Mouse (Mus musculus) cortical plate, adult 2 months (tissue): ENCODE data around the gene Get4. TPM values are rescaled to one million over a fixed set of nuclear protein-coding genes. Genes with fewer than 3 reads are reported as not detected.

ENCODE experiments used
- H3K27ac ChIP-seq: fragments of 200-500 bp; 2 replicates; pipeline ENCODE4 v1.5.1; 2012; ENCODE audit warnings: low read length, control low read depth, inconsistent platforms; ENCODE audit not compliant: insufficient read depth
- H3K4me1 ChIP-seq: fragments of 200-500 bp; 2 replicates; pipeline ENCODE4 v1.6.1; 2011; ENCODE audit warnings: low read length; ENCODE audit not compliant: control insufficient read depth, insufficient read depth
- H3K4me3 ChIP-seq: fragments of 200-500 bp; 2 replicates; pipeline ENCODE4 v1.5.1; 2011; ENCODE audit warnings: mild to moderate bottlenecking, low read length, control low read depth; ENCODE audit not compliant: insufficient read depth
- CTCF ChIP-seq: fragments of 200-500 bp; IDR thresholded peaks from 2 replicates; pipeline ENCODE4 v1.5.1; 2011; ENCODE audit warnings: mild to moderate bottlenecking, control low read depth, low read length; ENCODE audit not compliant: insufficient read depth; ENCODE audit errors: extremely low read depth
- POLR2A ChIP-seq: fragments of 200-500 bp; IDR thresholded peaks from 2 replicates; pipeline ENCODE4 v1.6.1; 2011; ENCODE audit warnings: mild to moderate bottlenecking, low read length, control low read depth; ENCODE audit not compliant: insufficient read depth; ENCODE audit errors: extremely low read depth
- polyA plus RNA-seq: library from polyadenylated mRNA; depleted of rRNA; stranded (reverse); fragments of >200 nt; gene quantifications from 2 replicates; pipeline ENCODE4 v1.2.3, GENCODE M21; 2012

Get4 gene
- polyA plus RNA-seq, 1 experiment: 82.6 TPM

DNA sequence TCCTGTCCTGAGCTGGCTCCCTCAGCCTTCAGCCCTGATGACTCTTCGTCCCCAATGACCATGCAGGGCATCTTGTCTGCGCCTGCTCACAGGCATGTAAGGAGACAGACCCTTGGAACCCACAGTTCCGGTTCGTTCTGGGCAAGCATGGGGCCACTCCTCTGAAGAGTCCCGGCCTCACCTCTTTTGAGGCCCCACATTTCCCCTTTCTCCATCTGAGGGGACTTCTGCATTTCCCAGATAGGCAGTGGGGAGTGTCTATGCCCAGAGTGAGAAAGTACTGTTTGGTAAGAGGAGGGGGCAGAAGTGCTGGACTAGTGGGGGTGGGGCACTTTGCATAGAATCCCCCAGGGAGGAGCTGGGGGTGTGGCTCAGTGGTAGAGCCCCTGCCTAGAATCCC, 35.0 kb downstream of the Get4 start:
- TF ChIP-seq POLR2A (no peak), CTCF (no peak)
- Histone ChIP-seq H3K4me3 (no peak overlapping the region), H3K27ac (peak overlapping the region; percentile 74), H3K4me1 (peaks cover 2% of the 10 kb centered on the region; the same call in 1 of the 2 replicates)

DNA sequence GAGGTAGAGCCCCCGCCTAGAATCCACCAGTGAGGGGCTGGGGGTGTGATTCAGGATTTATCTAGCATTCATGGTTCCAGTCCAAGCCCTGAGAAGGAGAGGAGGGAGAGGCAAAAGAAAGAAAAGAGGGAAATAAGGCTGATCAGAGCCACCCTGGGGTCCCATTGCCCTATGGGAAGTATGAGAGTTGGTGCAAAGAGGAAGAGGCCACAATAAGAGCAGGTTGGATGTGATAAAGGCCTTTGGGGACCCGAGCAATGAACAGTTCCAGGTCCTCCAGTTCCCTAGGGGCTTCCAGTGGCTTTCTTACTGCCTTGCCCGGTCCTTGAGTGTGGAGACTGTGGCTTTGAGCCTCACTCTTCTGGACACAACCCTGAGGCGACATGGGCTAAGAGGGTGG, 35.7 kb downstream of the Get4 start:
- H3K27ac ChIP-seq: no peak overlapping the region
- peaks cover 2% of the 10 kb centered on the region; the same call in 1 of the 2 replicates for H3K4me1 ChIP-seq
- no peak for TF ChIP-seq POLR2A
- TF ChIP-seq CTCF: no peak
- no peak overlapping the region for H3K4me3 ChIP-seq

DNA sequence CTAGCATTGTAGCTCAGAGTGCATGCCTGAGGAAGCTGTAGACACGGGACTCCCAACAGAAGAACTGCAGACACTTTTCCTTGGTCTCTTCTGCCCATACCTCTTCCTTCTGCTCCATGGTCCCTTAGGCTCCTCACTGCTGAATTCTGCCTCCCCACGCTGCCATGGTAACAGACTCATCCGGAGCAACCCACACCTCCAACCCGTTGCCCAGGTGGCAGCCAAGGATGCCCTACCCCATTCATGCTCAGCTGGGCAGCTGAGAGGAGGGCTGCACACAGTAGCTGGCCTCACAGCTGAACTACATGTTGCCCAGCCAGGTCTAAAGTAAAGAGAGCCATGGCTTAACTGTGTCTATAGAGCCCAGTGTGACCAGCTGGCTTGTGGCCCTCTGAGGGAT, 36.5 kb downstream of the Get4 start:
- no peak for TF ChIP-seq CTCF
- no peak for TF ChIP-seq POLR2A
- H3K27ac ChIP-seq: no peak overlapping the region
- H3K4me3 ChIP-seq: no peak overlapping the region
- peaks cover 2% of the 10 kb centered on the region; the same call in 1 of the 2 replicates for H3K4me1 ChIP-seq

DNA sequence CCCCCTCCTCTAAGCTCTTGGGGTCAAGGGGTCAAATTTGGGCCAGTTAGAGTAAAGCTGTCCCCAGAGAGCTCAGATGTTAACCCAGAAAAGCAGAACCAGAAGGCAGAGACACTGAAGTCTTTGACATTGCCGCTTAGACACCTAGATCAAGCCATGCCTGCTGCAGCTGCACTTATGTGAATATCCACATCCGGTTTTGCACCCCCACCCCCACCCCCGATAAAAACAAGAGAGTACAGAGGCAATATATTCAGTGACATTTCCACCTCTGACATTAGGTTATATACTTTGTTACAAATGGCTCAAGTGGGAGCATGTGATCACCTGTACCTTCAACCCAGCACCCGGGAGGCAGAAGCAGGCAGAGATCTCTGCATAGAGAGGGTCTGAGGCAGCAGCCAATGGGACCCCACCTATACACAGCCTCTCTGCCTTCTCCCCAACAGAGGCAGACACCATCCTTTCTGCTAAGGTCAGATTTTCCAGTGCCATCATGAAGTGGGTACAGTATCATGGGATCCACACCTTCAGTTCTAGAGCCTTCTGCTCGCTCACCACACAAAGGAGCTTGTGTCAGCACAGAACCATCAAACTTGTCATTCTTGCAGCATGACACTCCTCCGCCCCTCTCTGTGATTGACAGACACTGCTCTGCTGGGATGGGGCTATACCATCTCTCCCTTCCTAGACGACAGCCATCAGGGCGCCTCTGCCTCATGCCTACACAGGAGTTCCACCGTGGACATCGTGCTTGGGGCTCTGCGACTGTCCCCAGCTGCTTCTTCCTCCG, 38.5 kb downstream of the Get4 start:
- Histone ChIP-seq H3K27ac (no peak overlapping the region), H3K4me3 (no peak overlapping the region), H3K4me1 (peaks cover 2% of the 10 kb centered on the region; the same call in 1 of the 2 replicates)
- TF ChIP-seq CTCF (no peak), POLR2A (no peak)

DNA sequence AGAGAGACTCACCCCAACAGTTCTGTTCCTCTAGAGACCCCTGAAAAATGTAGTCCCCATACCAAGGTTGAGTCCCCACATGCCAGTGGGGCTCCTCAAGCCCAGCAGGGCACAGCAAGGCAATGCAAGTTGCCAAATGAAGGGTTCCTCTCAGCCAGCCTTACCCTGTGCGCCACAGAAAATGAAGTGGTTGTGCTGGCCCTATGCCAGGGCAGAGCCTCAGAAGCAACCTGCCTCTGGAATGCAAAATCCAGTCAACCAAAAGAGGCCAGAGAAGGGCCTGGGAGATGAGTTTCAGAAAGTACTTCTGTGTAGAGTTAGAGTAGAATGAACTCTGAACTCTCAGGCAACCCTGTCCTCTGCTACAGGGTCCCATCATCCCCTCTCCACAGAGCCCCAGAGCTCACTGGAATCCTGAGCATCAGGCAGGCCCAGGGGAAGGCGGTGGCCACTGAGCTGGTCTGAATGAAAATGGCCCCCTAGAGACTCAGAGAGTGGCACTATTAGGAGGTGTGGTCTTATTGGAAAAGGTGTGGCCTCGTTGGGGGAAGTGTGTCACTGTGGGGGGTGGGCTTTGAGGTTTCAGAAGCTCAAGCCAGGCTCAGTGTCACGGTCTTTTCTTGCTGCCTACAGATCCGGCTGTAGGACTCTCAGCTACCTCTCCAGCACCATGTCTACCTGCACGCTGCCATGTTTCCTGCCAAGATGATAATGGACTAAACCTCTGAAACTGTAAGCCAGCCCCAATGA, 39.9 kb downstream of the Get4 start:
- H3K27ac ChIP-seq: no peak overlapping the region
- TF ChIP-seq POLR2A (no peak), CTCF (no peak)
- H3K4me1 ChIP-seq: peaks cover 2% of the 10 kb centered on the region; the same call in 1 of the 2 replicates
- no peak overlapping the region for H3K4me3 ChIP-seq

DNA sequence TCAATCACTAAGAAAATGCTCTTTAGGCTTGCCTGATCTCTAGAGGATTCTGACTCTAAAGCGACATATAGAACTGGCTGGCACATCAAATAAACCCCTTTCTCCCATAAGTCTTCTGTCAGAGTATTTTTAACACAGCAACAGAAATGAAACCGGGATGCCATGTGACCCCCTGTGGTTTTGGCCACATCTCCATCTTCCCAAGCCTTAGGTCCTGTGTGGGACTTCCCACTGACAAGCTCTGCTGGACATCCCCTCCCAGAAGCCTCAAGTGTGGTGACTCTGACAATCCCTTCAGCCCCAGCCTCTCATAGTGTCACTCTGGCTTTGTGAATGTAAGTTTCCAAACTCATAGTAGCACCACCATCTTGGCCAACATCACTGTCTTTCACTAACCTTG, 42.0 kb downstream of the Get4 start:
- Histone ChIP-seq H3K4me1 (no peaks in the 10 kb centered on the region; the same call in 1 of the 2 replicates), H3K27ac (no peak overlapping the region), H3K4me3 (no peak overlapping the region)
- TF ChIP-seq POLR2A: no peak
- TF ChIP-seq CTCF: no peak

DNA sequence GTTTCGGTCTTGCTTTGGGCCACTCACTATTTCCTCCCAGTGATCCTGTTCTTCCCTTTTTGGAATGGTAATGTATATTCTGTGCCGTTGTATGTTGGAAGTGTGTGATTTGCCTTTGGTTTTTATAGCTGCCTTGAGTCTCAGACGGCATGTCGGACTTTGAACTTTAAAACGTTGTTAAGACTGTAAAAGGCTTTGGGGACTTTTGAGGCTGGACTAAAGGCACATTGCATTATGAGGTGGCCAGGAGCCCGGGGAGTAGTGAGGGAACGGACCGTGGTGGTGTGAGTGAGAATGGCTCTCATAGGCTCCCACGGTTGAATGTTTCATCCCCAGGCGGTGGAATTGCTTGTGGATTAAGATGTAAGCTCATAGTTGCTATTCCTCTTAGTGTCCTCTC, 45.0 kb downstream of the Get4 start:
- Histone ChIP-seq H3K27ac (no peak overlapping the region), H3K4me3 (no peak overlapping the region), H3K4me1 (peaks cover 1% of the 10 kb centered on the region; the same call in 1 of the 2 replicates)
- TF ChIP-seq POLR2A: no peak
- no peak for TF ChIP-seq CTCF

DNA sequence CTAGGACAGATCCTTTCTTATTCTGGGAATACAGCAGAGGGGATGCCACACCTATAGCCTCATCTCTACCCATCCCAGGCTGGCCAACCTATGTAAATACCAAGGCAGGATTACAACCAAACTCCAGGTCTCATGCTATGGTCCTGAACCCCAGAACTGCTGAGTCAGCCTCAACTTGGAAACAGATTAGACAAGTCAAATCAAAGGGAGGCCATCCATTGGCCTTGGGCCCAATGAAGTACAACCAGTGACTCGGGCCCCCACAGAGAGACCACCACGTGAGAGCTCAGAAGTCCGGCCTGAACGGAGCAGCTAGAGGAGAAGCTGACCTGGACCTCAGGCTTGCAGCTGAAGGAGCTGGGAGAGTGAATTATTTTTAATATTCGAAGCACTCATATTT, 45.6 kb downstream of the Get4 start:
- Histone ChIP-seq H3K4me1 (peaks cover 1% of the 10 kb centered on the region; the same call in 1 of the 2 replicates), H3K4me3 (no peak overlapping the region), H3K27ac (no peak overlapping the region)
- TF ChIP-seq POLR2A (no peak), CTCF (no peak)

DNA sequence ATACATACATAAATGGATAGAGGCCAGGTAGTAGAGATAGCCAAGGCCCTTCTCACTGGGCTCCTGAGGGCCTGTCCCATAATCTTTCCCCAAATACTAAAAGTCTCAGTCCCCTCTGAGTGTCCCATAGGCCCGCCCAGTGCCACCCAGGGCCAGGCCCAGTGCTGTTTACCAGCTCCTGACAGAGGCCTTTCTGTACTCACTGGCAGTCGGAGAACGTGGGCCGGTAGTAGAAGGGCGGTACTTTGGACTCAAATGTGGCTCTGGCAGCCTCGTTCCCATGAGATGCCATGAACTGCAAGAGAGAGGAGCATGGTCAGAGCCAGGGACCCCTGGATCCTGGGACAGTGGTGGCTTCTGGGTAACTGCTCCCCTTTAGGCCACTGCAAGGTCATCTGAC, 50.0 kb downstream of the Get4 start:
- peak overlapping the region; percentile 89 for H3K27ac ChIP-seq
- TF ChIP-seq CTCF: no peak
- TF ChIP-seq POLR2A: no peak
- peaks cover 1% of the 10 kb centered on the region; the same call in 1 of the 2 replicates for H3K4me1 ChIP-seq

DNA sequence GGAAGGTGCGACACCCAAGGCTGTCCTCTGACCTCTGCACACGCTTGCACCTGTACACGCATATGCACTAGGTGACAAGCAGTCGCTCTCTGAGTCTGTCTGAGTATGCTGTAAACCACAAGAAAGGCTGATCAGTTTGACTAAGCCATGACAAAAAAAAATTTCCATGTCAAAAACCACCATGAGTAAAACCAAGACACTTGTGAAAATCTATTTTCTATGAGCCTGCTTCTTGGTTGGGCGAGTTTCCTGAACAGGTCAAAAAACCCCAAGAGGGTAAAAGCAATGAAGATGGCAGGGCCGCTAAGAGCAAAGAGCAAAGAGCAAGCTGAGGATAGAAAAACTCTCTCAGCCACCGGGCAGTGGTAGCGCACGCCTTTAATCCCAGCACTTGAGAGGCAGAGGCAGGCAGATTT, 51.5 kb downstream of the Get4 start:
- Histone ChIP-seq H3K4me3 (no peak overlapping the region), H3K4me1 (peaks cover 1% of the 10 kb centered on the region; the same call in 1 of the 2 replicates), H3K27ac (no peak overlapping the region)
- no peak for TF ChIP-seq POLR2A
- TF ChIP-seq CTCF: no peak

More for the DNA sequence above, 50.0 kb downstream of the Get4 start:
- no peak overlapping the region for H3K4me3 ChIP-seq
